Mouse (Mus musculus) heart, postnatal 0 days (tissue): ENCODE results near the gene Dip2b. TPM values are rescaled to one million over a fixed set of nuclear protein-coding genes. Genes with fewer than 3 reads are reported as not detected.

Source experiments
- ATAC-seq: fragments of 200-750 bp; cut with Nextera tagmentation; 2 replicates; pipeline ENCODE4 v1.8.0; 2017; ENCODE audit warnings: low read depth, moderate number of reproducible peaks, moderate library complexity; ENCODE audit not compliant: insufficient read depth
- DNase-seq: peaks from one replicate; pipeline ENCODE4 v3.0.0-alpha.2; 2016; ENCODE audit warnings: low spot score
- H3K27ac ChIP-seq: fragments of 300-500 bp; sonication (generic); 2 replicates; pipeline ENCODE4 v1.5.1; 2014; ENCODE audit warnings: low read depth, mild to moderate bottlenecking
- H3K27me3 ChIP-seq: fragments of 300-500 bp; sonication (generic); 2 replicates; pipeline ENCODE4 v1.6.1; 2014; ENCODE audit warnings: low read length, mixed read lengths; ENCODE audit not compliant: control insufficient read depth, insufficient read depth
- H3K36me3 ChIP-seq: fragments of 300-500 bp; sonication (generic); replicated peaks from 2 replicates; pipeline ENCODE4 v1.6.1; 2014; ENCODE audit warnings: low read length, mixed read lengths; ENCODE audit not compliant: control insufficient read depth, insufficient read depth
- H3K4me1 ChIP-seq: fragments of 300-500 bp; sonication (generic); 2 replicates; pipeline ENCODE4 v1.6.1; 2014; ENCODE audit warnings: antibody characterized with exemption; ENCODE audit not compliant: control insufficient read depth, insufficient read depth
- H3K4me2 ChIP-seq: fragments of 300-500 bp; sonication (generic); 2 replicates; pipeline ENCODE4 v1.6.1; 2014; ENCODE audit warnings: low read depth, mild to moderate bottlenecking, low read length, moderate library complexity
- H3K4me3 ChIP-seq: fragments of 300-500 bp; sonication (generic); 2 replicates; pipeline ENCODE4 v1.5.1; 2014; ENCODE audit warnings: low read depth, low read length
- H3K9ac ChIP-seq: fragments of 300-500 bp; sonication (generic); replicated peaks from 2 replicates; pipeline ENCODE4 v1.6.1; 2014; ENCODE audit warnings: low read depth, low read length, mixed read lengths
- H3K9me3 ChIP-seq: fragments of 300-500 bp; sonication (generic); replicated peaks from 2 replicates; pipeline ENCODE4 v1.6.1; 2016; ENCODE audit warnings: low read length; ENCODE audit not compliant: control insufficient read depth
- CTCF ChIP-seq: IDR thresholded peaks from 2 replicates; pipeline ENCODE4 v1.5.1; 2016; ENCODE audit warnings: antibody characterized with exemption, control low read depth, low read depth
- EP300 ChIP-seq: IDR thresholded peaks from 2 replicates; pipeline ENCODE4 v1.6.1; 2016; ENCODE audit warnings: antibody characterized with exemption, low read depth
- WGBS: fragments of 180-500 bp; shearing (Covaris S2); extraction: QIAGEN DNeasy Blood & Tissue Kit; methylation state at CpG from one replicate; pipeline ENCODE4 v1.1.7; 2014; 5-methylcytosine and 5-hydroxymethylcytosine counted together
- polyA plus RNA-seq: library from polyadenylated mRNA; unstranded; fragments of >200 nt; fragmentation: Nextera tagmentation; extraction: Ambion mirVana; gene quantifications from 2 replicates; pipeline ENCODE4 v1.2.1, GENCODE M21; 2015
- total RNA-seq: library from RNA; depleted of rRNA; stranded (reverse); fragments of >200 nt; gene quantifications from 2 replicates; pipeline ENCODE4 v1.2.3, GENCODE M21; 2014; ENCODE audit warnings: low replicate concordance

Dip2b gene
- total and polyA plus RNA-seq, 2 experiments from 2014 or later: 9.7 to 24.0 TPM

DNA sequence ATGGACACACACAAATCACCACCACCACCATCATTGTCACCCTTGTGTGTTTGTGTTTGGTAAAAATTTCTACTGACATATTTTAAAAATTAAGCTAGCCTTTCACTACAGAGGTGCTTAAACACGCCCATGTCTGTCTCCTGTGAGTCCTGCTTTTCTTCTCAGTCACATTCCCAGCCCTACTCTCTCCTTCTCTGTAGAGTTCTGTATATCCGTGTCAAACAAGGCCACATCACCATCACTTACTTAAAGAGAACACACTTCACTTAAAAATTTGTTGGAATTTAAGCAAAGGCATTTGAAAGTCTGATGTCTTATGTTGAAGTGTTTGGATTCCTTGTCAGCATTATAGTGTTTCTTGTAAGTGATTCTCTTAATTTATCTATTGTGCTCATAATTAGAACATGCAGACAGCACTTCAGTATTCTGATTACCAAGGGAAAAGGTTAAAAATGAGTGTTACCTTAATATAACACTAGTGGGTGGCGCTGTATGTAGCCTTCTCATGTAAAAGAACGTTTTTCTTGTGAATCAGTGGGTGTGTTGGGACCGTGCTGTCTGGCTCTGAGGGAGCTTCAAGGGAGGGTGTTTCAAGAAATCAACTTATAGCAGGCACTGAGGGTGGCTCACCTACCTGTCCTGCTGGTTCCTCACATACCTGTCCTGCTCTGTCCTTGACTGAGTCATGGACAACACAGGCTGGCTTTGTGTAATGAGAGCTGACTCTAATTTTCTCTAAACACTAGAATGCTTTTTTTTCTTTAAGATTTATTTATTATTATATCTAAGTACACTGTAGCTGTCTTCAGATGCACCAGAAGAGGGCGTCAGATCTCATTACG, 58.3 kb downstream of the Dip2b start:
- WGBS: 69% methylated on average over 7 of the region's 7 CpGs
- ATAC-seq (peak; percentile 41; the same call in 1 of the 2 replicates), DNase-seq (no peak)
- Histone ChIP-seq H3K27me3 (no peaks in the 10 kb centered on the region), H3K4me3 (no peak overlapping the region), H3K27ac (no peak overlapping the region), H3K4me1 (peaks cover 11% of the 10 kb centered on the region; the same call in 1 of the 2 replicates), H3K9ac (no peak overlapping the region), H3K9me3 (no peaks in the 10 kb centered on the region), H3K4me2 (no peak overlapping the region), H3K36me3 (no peaks in the 10 kb centered on the region)
- TF ChIP-seq EP300 (no peak), CTCF (no peak)

DNA sequence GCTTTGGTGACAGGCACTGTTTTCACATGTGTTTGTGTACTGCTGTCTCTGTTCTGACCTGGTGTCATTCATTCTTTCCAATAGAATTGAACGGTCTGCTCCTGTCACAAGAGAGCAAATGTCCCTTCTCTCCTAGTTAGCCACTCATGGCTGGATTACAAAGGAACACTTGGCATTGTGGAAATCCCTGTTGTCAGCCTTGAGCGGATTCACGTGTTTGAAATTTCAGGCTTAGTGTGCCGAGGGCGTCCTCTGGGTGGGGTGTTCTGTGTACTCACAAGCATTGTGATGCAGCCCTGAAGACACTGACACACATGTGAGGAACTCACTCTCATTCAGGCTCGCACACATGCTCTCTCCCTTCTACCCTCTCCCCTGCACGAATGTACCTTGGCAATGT, 61.9 kb downstream of the Dip2b start:
- no peak for DNase-seq
- TF ChIP-seq CTCF: no peak
- TF ChIP-seq EP300: no peak
- no peaks in the 10 kb centered on the region for H3K9me3 ChIP-seq
- ATAC-seq: no peak
- no peak overlapping the region for H3K27ac ChIP-seq
- no peak overlapping the region for H3K4me2 ChIP-seq
- no peaks in the 10 kb centered on the region for H3K27me3 ChIP-seq
- H3K9ac ChIP-seq: no peak overlapping the region
- no peak overlapping the region for H3K4me3 ChIP-seq
- H3K36me3 ChIP-seq: no peaks in the 10 kb centered on the region
- 74% methylated on average over 7 of the region's 7 CpGs for WGBS
- peaks cover 13% of the 10 kb centered on the region; the same call in 1 of the 2 replicates for H3K4me1 ChIP-seq

GRCm38 (mm10) chr15:100101206-100101605, 62.7 kb downstream of the Dip2b start:
- H3K4me2 ChIP-seq: no peak overlapping the region
- H3K27ac ChIP-seq: 0 out of 2 replicates have a peak overlapping the region, but pooled peaks have one; percentile 9
- H3K4me1 ChIP-seq: peaks cover 13% of the 10 kb centered on the region; the same call in 1 of the 2 replicates
- ATAC-seq (no peak), DNase-seq (no peak)
- H3K4me3 ChIP-seq: no peak overlapping the region
- H3K27me3 ChIP-seq: no peaks in the 10 kb centered on the region
- TF ChIP-seq EP300 (no peak), CTCF (no peak)
- no peaks in the 10 kb centered on the region for H3K9me3 ChIP-seq
- no peak overlapping the region for H3K9ac ChIP-seq
- no peaks in the 10 kb centered on the region for H3K36me3 ChIP-seq

DNA sequence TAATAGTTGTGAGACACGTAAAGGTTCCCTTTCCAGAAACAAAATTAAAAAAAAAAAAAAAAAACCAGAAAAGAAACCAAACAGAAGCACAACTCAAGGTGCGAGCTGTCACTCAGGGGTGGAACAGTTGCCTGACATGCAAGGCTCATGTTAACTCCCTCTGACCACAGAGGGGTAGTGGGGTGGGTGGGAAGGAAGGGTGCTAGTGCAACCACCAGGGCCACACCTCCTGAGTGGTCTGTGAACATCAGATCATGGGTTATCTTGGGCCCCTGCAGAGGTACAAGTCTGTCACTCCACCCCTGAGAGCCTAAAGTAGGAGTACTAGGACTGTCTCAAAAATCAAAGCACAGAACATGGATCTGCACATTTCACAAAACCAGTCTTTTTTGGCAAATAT, 65.7 kb downstream of the Dip2b start:
- Histone ChIP-seq H3K36me3 (no peaks in the 10 kb centered on the region), H3K4me1 (peaks cover 31% of the 10 kb centered on the region), H3K27me3 (no peaks in the 10 kb centered on the region), H3K9ac (no peak overlapping the region), H3K9me3 (no peaks in the 10 kb centered on the region), H3K4me3 (no peak overlapping the region), H3K4me2 (no peak overlapping the region), H3K27ac (no peak overlapping the region)
- 89% methylated on average over 2 of the region's 2 CpGs for WGBS
- TF ChIP-seq EP300 (no peak), CTCF (no peak)
- ATAC-seq: no peak
- no peak for DNase-seq

DNA sequence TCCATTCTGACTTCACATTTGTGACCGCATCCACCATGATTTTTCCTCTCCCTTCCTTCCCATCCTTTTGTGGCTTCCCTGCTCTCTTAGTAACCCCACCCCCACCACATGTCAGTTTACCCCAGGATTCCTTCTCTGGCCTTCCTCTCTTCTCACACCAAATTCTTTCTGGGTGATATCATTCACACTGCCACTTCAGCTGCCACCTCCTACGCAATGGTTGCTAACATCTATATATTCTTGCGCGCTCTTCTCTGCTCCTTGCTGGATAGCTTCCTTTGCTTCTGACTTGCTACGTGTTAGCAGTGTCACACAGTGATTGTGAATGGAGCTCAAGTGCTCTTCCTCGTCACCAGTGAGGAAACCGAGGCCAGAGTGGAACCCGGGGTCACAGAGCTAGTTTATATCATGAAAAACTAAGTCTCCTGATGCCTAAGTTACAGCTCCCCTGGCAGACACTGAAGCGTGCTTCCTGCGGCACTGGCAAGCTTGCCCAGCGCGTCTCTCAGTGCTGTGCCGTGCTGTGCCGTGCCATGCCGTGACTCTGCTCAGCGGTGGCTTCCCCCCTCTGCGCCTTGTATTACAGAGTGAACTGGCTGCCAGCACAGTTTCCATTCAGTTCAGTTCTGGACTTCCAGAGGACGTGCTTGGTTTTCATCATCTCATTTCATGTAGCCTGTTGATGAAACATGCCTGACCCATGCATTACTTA, 69.8 kb downstream of the Dip2b start:
- peak overlapping the region; percentile 52; the same call in 1 of the 2 replicates for H3K27ac ChIP-seq
- no peaks in the 10 kb centered on the region for H3K27me3 ChIP-seq
- 23% methylated on average over 18 of the region's 18 CpGs for WGBS
- H3K4me1 ChIP-seq: peaks cover 28% of the 10 kb centered on the region
- H3K4me3 ChIP-seq: peak overlapping the region; percentile 18
- TF ChIP-seq EP300 (no peak), CTCF (no peak)
- no peaks in the 10 kb centered on the region for H3K9me3 ChIP-seq
- peak; percentile 71; the same call in 1 of the 2 replicates for ATAC-seq
- DNase-seq: no peak
- H3K4me2 ChIP-seq: peak overlapping the region; percentile 52
- no peak overlapping the region; the same call in 1 of the 2 replicates for H3K9ac ChIP-seq
- no peaks in the 10 kb centered on the region for H3K36me3 ChIP-seq
